Mouse (Mus musculus): Measurements from ENCODE around the gene Foxj1.
"Not testable (repeated sequence)": the region's sequence is repeated elsewhere in the genome, so short reads cannot be mapped to it uniquely, and the experiment has no call there.

Gene Foxj1

GRCm38 (mm10) chr11:116335244-116336036, at the start of gene Foxj1:
Gene Foxj1 (minus strand): TSS chr11:116335399.
- peak; percentile 98 for DNase-seq

- DNase-seq, result no peak
Measured at GRCm38 (mm10) chr11:116384171-116384570, 49.0 kb upstream of the Foxj1 start.

DNA sequence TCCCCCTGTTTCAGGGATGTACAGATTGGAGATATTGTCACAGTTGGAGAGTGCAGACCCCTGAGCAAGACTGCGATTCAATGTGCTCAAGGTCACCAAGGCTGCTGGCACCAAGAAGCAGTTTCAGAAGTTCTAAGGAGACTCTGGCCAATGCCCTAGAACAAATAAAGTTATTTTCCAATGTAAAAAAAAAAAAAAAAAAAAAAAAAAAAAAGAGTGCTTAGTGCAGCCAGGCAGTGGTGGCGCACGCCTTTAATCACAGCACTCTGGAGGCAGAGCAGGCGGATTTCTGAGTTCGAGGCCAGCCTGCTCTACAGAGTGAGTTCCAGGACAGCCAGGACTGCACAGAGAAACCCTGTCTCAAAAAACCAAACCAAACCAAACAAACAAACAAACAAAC, 47.9 kb upstream of the Foxj1 start:
- not testable (repeated sequence) for DNase-seq

DNA sequence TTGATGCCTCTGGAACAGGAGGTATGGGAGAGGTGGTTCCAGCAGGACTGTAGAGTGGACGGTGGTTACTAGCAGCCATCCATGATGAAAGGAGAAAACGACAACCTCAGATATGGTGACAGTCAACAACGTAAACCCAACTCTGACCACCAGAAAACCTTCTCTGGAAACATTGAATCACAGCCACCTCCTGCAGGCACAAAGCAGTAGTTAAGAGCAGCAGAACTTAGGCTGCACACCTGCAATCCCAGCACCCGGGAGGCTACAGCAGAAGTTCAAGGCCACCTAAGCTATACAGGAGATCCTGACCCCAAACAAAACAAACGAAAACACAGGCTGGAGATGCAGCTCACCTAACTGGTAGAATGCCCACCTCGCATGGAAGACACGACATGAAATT, 45.6 kb upstream of the Foxj1 start:
- DNase-seq, result no peak

- no peak for DNase-seq
Measured at GRCm38 (mm10) chr11:116379530-116379929, 44.3 kb upstream of the Foxj1 start.

DNA sequence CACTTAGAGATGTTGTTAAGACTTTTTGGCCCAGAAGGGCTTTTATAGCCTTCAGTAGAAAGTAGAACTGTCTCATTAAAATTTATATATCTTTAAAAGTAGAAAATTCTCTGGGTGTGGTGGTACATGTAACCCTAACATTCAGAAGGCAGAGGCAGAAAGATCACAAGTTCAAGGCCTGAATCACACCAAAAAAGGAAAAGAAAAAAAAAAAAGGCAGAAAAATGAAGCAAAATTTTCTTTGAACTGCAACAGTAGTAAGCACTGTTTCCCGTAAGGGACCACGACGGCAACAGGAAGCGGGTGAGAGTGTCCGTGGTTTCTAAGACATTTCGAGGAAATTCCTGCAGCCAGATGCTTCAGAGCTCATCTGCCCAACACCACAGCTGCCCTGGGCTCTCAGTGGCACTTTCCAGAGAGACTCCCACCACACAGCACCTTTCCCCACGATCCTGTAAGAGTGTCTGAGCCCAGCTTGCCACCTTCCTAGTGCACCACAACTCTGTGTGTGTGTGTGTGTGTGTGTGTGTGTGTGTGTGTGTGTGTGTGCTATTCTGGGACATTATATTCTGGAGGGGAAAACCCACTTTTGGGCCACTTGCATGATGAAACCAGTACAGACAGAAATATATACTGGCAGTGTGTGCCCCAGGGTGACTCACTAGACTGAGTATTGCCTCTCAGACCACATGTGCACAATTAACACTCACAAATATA, 41.9 kb upstream of the Foxj1 start:
- peak; percentile 42 for DNase-seq

- no peak for DNase-seq
Measured at GRCm38 (mm10) chr11:116371894-116372450, 36.8 kb upstream of the Foxj1 start.

GRCm38 (mm10) chr11:116369633-116370032, 34.4 kb upstream of the Foxj1 start:
- no peak for DNase-seq

DNA sequence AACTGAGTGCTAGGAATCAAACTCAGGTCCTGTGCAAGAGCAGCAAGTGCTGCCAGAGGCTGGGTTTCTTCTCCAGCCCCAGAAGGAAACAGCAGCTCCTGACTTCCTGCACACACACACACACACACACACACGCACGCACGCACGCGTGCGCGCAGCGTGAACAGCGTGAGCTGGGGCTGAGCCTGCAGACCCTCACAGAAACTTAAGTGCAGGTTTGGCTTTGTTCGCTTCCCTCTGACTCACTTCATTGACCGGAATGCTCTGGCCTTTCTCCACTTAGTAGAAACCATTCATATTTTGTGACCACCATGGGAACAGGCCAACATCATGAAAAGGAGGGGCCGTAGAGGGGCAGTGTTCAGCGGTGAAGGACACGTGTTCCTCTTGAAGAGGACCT, 33.9 kb upstream of the Foxj1 start:
- DNase-seq, result no peak

DNA sequence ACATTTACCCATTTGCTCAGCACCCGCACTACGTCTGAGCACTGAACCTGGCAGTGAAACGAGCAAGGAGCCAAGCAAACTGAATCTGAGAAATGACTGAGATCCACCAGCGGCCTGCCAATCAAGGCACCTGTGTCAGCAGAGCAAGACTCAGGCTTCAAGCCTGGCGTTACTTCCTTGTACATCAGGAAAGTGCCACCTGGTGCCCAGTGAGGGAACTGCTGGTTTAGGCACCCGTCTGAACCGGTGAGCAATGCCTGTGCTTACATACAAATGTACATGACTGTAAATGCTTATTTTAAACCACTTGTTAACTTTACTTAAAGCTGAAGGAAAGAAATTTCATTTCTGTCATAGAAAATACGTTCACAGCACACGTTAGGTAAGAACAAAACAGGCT, 32.9 kb upstream of the Foxj1 start:
- DNase-seq, result peak; percentile 90

- DNase-seq, result no peak
Measured at GRCm38 (mm10) chr11:116366647-116367046, 31.4 kb upstream of the Foxj1 start.

DNA sequence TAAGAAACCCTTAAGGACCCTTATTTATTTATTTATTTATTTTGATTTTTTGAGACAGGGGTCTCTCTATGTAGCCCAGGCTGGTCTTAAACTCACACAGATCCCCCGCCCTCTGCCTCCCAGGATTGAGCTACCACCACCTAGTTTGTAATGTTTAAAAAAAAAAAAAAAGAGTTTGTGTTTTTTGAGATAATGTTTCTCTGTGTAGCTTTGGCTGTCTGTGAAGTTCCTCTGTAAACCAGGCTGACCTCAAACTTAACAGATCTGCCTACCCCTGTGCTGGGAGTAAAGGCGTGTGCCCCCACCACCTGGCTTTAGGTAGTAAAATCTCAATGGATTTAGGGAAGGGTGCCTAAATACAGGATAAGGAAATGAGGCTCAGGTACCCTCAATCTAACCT, 30.9 kb upstream of the Foxj1 start:
- DNase-seq, result no peak

- DNase-seq, result no peak
Measured at GRCm38 (mm10) chr11:116365432-116365831, 30.2 kb upstream of the Foxj1 start.

DNA sequence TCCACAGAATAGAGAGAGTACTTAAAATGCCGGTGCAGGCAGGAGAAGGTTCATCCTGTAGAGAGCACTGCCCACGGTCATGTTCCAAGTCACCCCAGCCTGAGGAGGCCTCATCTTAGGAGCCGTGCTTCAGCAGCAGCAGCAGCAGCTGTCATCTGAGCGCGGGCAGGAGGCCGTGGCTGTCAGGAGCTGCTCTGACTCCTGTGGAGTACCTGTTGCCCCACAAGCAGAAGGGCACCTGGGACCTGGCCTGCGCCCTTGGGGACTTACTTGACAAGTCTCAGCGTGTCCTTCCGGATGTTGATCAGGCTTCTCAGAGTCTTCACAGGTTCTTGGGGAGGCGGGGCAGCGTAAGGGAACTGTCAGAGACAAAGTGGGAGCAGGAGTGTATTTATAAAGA, 26.8 kb upstream of the Foxj1 start:
- DNase-seq, result no peak

- DNase-seq, result not testable (repeated sequence)
Measured at GRCm38 (mm10) chr11:116360915-116361314, 25.7 kb upstream of the Foxj1 start.

- no peak for DNase-seq
Measured at GRCm38 (mm10) chr11:116359652-116360051, 24.5 kb upstream of the Foxj1 start.

- no peak for DNase-seq
Measured at GRCm38 (mm10) chr11:116358926-116359637, 23.9 kb upstream of the Foxj1 start.

DNA sequence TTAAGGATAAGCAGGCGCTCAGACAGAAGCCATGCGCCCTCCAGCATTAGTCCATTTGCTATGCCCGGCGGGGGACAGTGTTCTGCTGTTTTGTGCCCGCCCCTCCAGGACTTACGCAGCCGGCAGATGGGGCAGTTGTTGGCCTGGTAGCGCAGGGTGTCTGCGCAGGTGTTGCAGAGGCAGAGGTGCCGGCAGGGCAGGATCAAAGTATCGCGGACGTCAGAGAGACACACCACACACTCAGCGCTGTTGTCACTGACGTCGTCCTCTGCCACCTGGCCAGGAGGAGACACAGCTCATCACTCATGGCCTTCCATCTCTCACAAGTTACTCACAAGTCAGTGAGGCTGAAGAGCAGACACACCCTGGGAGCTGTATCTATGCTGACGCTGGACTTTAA, 19.3 kb upstream of the Foxj1 start:
- DNase-seq, result no peak

- DNase-seq, result no peak
Measured at GRCm38 (mm10) chr11:116353535-116353934, 18.3 kb upstream of the Foxj1 start.

- DNase-seq, result no peak
Measured at GRCm38 (mm10) chr11:116351294-116351693, 16.1 kb upstream of the Foxj1 start.

DNA sequence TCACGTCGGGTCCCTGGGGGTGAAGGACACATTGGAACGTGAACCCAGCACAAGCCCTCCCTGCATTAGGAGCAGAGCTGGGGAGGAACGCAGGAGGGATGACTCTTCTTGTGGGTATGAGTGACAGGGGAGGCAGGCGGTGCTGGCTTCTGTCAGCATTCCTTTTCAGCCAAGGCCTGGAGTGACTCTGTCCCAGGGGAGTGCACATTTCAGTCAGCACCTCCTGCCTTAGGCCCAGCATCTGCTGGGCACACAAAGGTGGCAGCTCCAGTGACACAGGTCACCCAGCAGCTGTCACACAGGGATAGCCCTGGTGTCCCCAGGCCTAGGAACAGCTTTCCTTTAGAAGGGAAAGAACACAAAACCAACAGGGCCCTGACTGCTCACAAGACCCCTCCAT, 12.8 kb upstream of the Foxj1 start:
- no peak for DNase-seq

- DNase-seq, result no peak
Measured at GRCm38 (mm10) chr11:116347012-116347411, 11.8 kb upstream of the Foxj1 start.

- peak; percentile 42 for DNase-seq
Measured at GRCm38 (mm10) chr11:116342069-116342791, 7.0 kb upstream of the Foxj1 start.
